Mouse (Mus musculus) heart, embryonic 14.5 days (tissue): ENCODE results near the gene Itga5. TPM values are rescaled to one million over a fixed set of nuclear protein-coding genes. Genes with fewer than 3 reads are reported as not detected.

Experiments
- ATAC-seq: fragments of 200-750 bp; cut with Nextera tagmentation; 2 replicates; pipeline ENCODE4 v1.8.0; 2017; ENCODE audit warnings: low read depth, moderate TSS enrichment; ENCODE audit not compliant: insufficient number of reproducible peaks, insufficient read depth, low FRiP score
- H3K27ac ChIP-seq, 2 experiments: fragments of 200-500 bp in 1 of 2; fragments of 300-500 bp in 1 of 2; sonication (generic) in 1 of 2; replicated peaks in 1 of 2; 2 replicates each; pipeline ENCODE4 v1.5.1; 2012 to 2014; ENCODE audit warnings: low read depth in 2 of 2, low read length in 2 of 2, control low read depth in 1 of 2, mild to moderate bottlenecking in 1 of 2, mixed read lengths in 1 of 2; ENCODE audit not compliant: control insufficient read depth in 1 of 2, insufficient read depth in 1 of 2
- H3K27me3 ChIP-seq: fragments of 300-500 bp; sonication (generic); 2 replicates; pipeline ENCODE4 v1.6.1; 2014; ENCODE audit warnings: mild to moderate bottlenecking, low read length, control low read depth; ENCODE audit not compliant: control insufficient read depth, insufficient read depth
- H3K36me3 ChIP-seq: fragments of 300-500 bp; sonication (generic); 2 replicates; pipeline ENCODE4 v1.6.1; 2014; ENCODE audit warnings: mild to moderate bottlenecking, control low read depth, low read length, mixed read lengths; ENCODE audit not compliant: control insufficient read depth, insufficient read depth
- H3K4me1 ChIP-seq, 2 experiments: fragments of 200-500 bp in 1 of 2; fragments of 300-500 bp in 1 of 2; sonication (generic) in 1 of 2; 2 replicates each; pipeline ENCODE4 v1.6.1; 2012 to 2014; ENCODE audit warnings: low read length in 2 of 2, control low read depth in 1 of 2, mixed read lengths in 1 of 2; ENCODE audit not compliant: control insufficient read depth in 2 of 2, insufficient read depth in 2 of 2
- H3K4me2 ChIP-seq: fragments of 300-500 bp; sonication (generic); 2 replicates; pipeline ENCODE4 v1.6.1; 2014; ENCODE audit warnings: mild to moderate bottlenecking, low read length
- H3K4me3 ChIP-seq, 2 experiments: fragments of 200-500 bp in 1 of 2; fragments of 300-500 bp in 1 of 2; sonication (generic) in 1 of 2; 2 replicates each; pipeline ENCODE4 v1.5.1; 2012 to 2014; ENCODE audit warnings: low read length in 2 of 2, mild to moderate bottlenecking in 2 of 2, control low read depth in 1 of 2, low read depth in 1 of 2, moderate library complexity in 1 of 2; ENCODE audit not compliant: control insufficient read depth in 1 of 2, insufficient read depth in 1 of 2
- H3K9ac ChIP-seq: fragments of 300-500 bp; sonication (generic); 2 replicates; pipeline ENCODE4 v1.6.1; 2014; ENCODE audit warnings: mild to moderate bottlenecking, low read length
- H3K9me3 ChIP-seq: fragments of 300-500 bp; sonication (generic); 2 replicates; pipeline ENCODE4 v1.6.1; 2016; ENCODE audit warnings: low read length, control low read depth; ENCODE audit not compliant: control insufficient read depth
- whole genome bisulfite sequencing: fragments of 180-500 bp; shearing (Covaris S2); extraction: QIAGEN DNeasy Blood & Tissue Kit; methylation state at CpG from one replicate; pipeline ENCODE4 v1.1.7; 2014; 5-methylcytosine and 5-hydroxymethylcytosine counted together
- microRNA-seq: library from miRNA; unstranded; fragments of <30 nt; microRNA quantifications from one replicate; pipeline ENCODE4, GENCODE M21; 2016
- polyA plus RNA-seq: library from polyadenylated mRNA; unstranded; fragments of >200 nt; fragmentation: Nextera tagmentation; extraction: Ambion mirVana; gene quantifications from 2 replicates; pipeline ENCODE4 v1.2.1, GENCODE M21; 2014

Gene Itga5
- polyA plus RNA-seq, 1 experiment from 2014 or later, result 76.2 TPM

GRCm38 (mm10) chr15:103298026-103298425 is 68.5 kb downstream of the Itga5 start:
- H3K4me1 ChIP-seq, result peaks cover 26 to 37% of the 10 kb centered on the region in 2 experiments

GRCm38 (mm10) chr15:103297313-103297712 is 69.2 kb downstream of the Itga5 start:
- H3K4me1 ChIP-seq, result peaks cover 22 to 31% of the 10 kb centered on the region in 2 experiments

More at GRCm38 (mm10) chr15:103298026-103298425, 68.5 kb downstream of the Itga5 start:
- Histone ChIP-seq H3K9me3 (no peaks in the 10 kb centered on the region), H3K4me2 (no peak overlapping the region), H3K9ac (no peak overlapping the region), H3K36me3 (peaks cover 49% of the 10 kb centered on the region), H3K4me3 (no peak overlapping the region), H3K27ac (no peak overlapping the region), H3K27me3 (no peaks in the 10 kb centered on the region)
- ATAC-seq, result no peak
- whole genome bisulfite sequencing, result 86% methylated on average over 3 of the region's 3 CpGs

GRCm38 (mm10) chr15:103295851-103296250 is 70.7 kb downstream of the Itga5 start:
- no peak overlapping the region for H3K9ac ChIP-seq
- peaks cover 11 to 17% of the 10 kb centered on the region in 2 experiments for H3K4me1 ChIP-seq
- H3K27ac ChIP-seq, result no peak overlapping the region
- H3K36me3 ChIP-seq, result peaks cover 71% of the 10 kb centered on the region
- H3K4me3 ChIP-seq, result no peak overlapping the region
- 39% methylated on average over 5 of the region's 5 CpGs for WGBS
- no peak overlapping the region for H3K4me2 ChIP-seq
- H3K27me3 ChIP-seq, result no peaks in the 10 kb centered on the region
- no peak for ATAC-seq
- H3K9me3 ChIP-seq, result no peaks in the 10 kb centered on the region

More at GRCm38 (mm10) chr15:103297313-103297712, 69.2 kb downstream of the Itga5 start:
- H3K27ac ChIP-seq, result no peak overlapping the region
- no peak for ATAC-seq
- WGBS, result 88% methylated on average over 6 of the region's 6 CpGs
- no peaks in the 10 kb centered on the region for H3K27me3 ChIP-seq
- peaks cover 56% of the 10 kb centered on the region for H3K36me3 ChIP-seq
- no peak overlapping the region for H3K9ac ChIP-seq
- no peaks in the 10 kb centered on the region for H3K9me3 ChIP-seq
- no peak overlapping the region for H3K4me3 ChIP-seq
- no peak overlapping the region for H3K4me2 ChIP-seq

- Histone ChIP-seq H3K27me3 (no peaks in the 10 kb centered on the region), H3K4me2 (no peak overlapping the region), H3K27ac (no peak overlapping the region), H3K9ac (no peak overlapping the region), H3K9me3 (no peaks in the 10 kb centered on the region), H3K36me3 (peaks cover 77% of the 10 kb centered on the region), H3K4me3 (no peak overlapping the region), H3K4me1 (peaks cover 0 to 9% of the 10 kb centered on the region in 2 experiments; a peak in 3 of 4 replicates)
- ATAC-seq, result no peak
- 88% methylated on average over 2 of the region's 2 CpGs for WGBS
These were observed 71.9 kb downstream of the Itga5 start for GRCm38 (mm10) chr15:103294649-103295048.

Small RNA genes within 50 kb of the gene (microRNA-seq; reads per million reads assigned to microRNA genes)
- gene Mir6963, result 2.0 reads per million

Other genes with a start within 250 kb of the Itga5 start
- 17.8 and 18.6 TPM in 2 replicates for gene Smug1, start 199.7 kb downstream of the Itga5 start, polyA plus RNA-seq
- 105 and 108 TPM in 2 replicates for gene Cbx5, start 126.9 kb downstream of the Itga5 start, polyA plus RNA-seq
- gene Hnrnpa1, start 126.3 kb downstream of the Itga5 start, polyA plus RNA-seq, result 425 and 457 TPM in 2 replicates
- gene Nfe2, start 108.4 kb downstream of the Itga5 start, polyA plus RNA-seq, result 1.8 and 2.2 TPM in 2 replicates
- 163 and 172 TPM in 2 replicates for gene Copz1, start 94.0 kb downstream of the Itga5 start, polyA plus RNA-seq
- gene Gpr84, start 56.2 kb downstream of the Itga5 start, polyA plus RNA-seq, result 0.11 and 0.24 TPM in 2 replicates
- 8.1 and 9.1 TPM in 2 replicates for gene Zfp385a, start 26.7 kb downstream of the Itga5 start, polyA plus RNA-seq
- 37.1 and 41.3 TPM in 2 replicates for gene Gtsf1, start 63.7 kb upstream of the Itga5 start, polyA plus RNA-seq
- gene Gtsf2, start 81.7 kb upstream of the Itga5 start, polyA plus RNA-seq, result not detected in 2 replicates
- 1.9 and 3.3 TPM in 2 replicates for gene Nckap1l, start 87.0 kb upstream of the Itga5 start, polyA plus RNA-seq
- 3.6 and 3.7 TPM in 2 replicates for gene Pde1b, start 136.3 kb upstream of the Itga5 start, polyA plus RNA-seq
- 77.9 and 87.1 TPM in 2 replicates for gene Ppp1r1a, start 171.2 kb upstream of the Itga5 start, polyA plus RNA-seq
- gene Glycam1, start 198.3 kb upstream of the Itga5 start, polyA plus RNA-seq, result not detected in 2 replicates